10 mouse cellular contexts compared by ENCODE assay signal in the genomic region with DNA sequence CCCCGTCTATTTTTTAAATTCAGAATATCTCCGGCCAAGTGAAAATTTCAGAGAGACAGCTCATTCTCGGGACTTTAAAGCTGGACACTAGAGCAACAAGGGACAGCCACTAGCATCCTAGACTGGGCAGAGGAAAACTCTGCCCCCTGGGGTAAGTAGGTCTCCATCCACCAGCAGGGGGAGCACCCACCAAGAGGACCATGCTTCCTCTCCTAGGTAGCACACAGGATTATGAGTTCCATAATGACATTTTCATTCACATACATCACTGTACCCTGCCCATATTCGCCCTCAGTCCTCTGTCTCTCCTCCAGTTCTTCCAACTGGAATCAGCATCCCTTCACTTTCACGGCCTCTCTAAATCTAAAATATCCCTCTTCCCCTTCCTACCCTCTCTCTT. TPM values are rescaled to one million over a fixed set of nuclear protein-coding genes. Genes with fewer than 3 reads are reported as not detected.
DNase-seq lines count a peak whose midpoint lies in the region; ATAC-seq and TF ChIP-seq lines count a peak whose summit lies in the region.
"Had no signal": no experiment of that assay in that cellular context is flagged by ENCODE, and none has a peak within 500 bp of the region (broad histone marks: within the 10 kb centered on the region; RNA-seq: fewer than 3 reads in every experiment).

No protein-coding gene starts in this region.

- no peaks in the 10 kb centered on the region for H3K79me2 ChIP-seq in liver, adult 2 months (ENCODE audit: control insufficient read depth, insufficient read depth, low read length)

- H3K4me3 ChIP-seq in hindbrain, embryonic 11.5 days (ENCODE audit: low read depth, low read length) = no peak overlapping the region
- H3K4me3 ChIP-seq in hindbrain, embryonic 16.5 days (ENCODE audit: low read length) = no peak overlapping the region
- no peak overlapping the region for H3K4me3 ChIP-seq in E14TG2a.4 (replicated peaks; ENCODE audit: low read length)
- H3K4me3 ChIP-seq in liver, adult 2 months (ENCODE audit: insufficient read depth, low read depth, low read length) = no peak overlapping the region
- H3K4me3 ChIP-seq in forebrain, embryonic 13.5 days = no peak overlapping the region
- H3K4me3 ChIP-seq: embryonic facial prominence, embryonic 13.5 days; limb, embryonic 13.5 days had no signal

- peak; percentile 41 for DNase-seq in hindbrain, embryonic 11.5 days (ENCODE audit: low spot score)
- DNase-seq in 3T3-L1 (ENCODE audit: low read depth, low spot score) = peak; percentile 57
- DNase-seq in c-Kit-positive CD71-positive TER-119-positive erythroid progenitor cells, embryonic 14.5 days (ENCODE audit: low spot score) = peak; percentile 28
- peak; percentile 5 for DNase-seq in liver, adult 2 months (ENCODE audit: extremely low read depth, low read depth, low spot score)
- peak; percentile 31 to 73 for DNase-seq in spleen, postnatal 4 days (ENCODE audit: low spot score in 2 of 2)

- no peaks in the 10 kb centered on the region for H3K9me3 ChIP-seq in hindbrain, embryonic 11.5 days (ENCODE audit: control insufficient read depth, low read length)
- no peaks in the 10 kb centered on the region for H3K9me3 ChIP-seq in hindbrain, embryonic 16.5 days (ENCODE audit: control insufficient read depth, low read length)
- H3K9me3 ChIP-seq in E14TG2a.4 (ENCODE audit: low read length) = peaks cover 7% of the 10 kb centered on the region; the same call in 1 of the 2 replicates
- H3K9me3 ChIP-seq in forebrain, embryonic 13.5 days (replicated peaks) = no peaks in the 10 kb centered on the region
- H3K9me3 ChIP-seq: limb, embryonic 13.5 days had no signal

- no peak for ATAC-seq in hindbrain, embryonic 11.5 days (ENCODE audit: low FRiP score)
- no peak for ATAC-seq in hindbrain, embryonic 16.5 days
- ATAC-seq in forebrain, embryonic 13.5 days = no peak

- TF ChIP-seq CTCF in E14TG2a.4 (conservative IDR thresholded peaks at IDR 0.05; ENCODE audit: low read length) = peak; percentile 71
- TF ChIP-seq CTCF in liver, adult 2 months (IDR thresholded peaks at IDR 0.05; ENCODE audit: low read depth, low read length) = peak; percentile 80

- TF ChIP-seq POLR2A in liver, adult 2 months (IDR thresholded peaks at IDR 0.05; ENCODE audit: extremely low read depth, insufficient read depth, low read length) = no peak

- no peak overlapping the region for H3K4me2 ChIP-seq in hindbrain, embryonic 11.5 days (replicated peaks; ENCODE audit: low read depth, low read length)
- H3K4me2 ChIP-seq in hindbrain, embryonic 16.5 days (ENCODE audit: low read length) = no peak overlapping the region
- H3K4me2 ChIP-seq in forebrain, embryonic 13.5 days = no peak overlapping the region
- H3K4me2 ChIP-seq: embryonic facial prominence, embryonic 13.5 days; limb, embryonic 13.5 days had no signal

- H3K27me3 ChIP-seq in hindbrain, embryonic 11.5 days (ENCODE audit: control insufficient read depth, insufficient read depth, low read length) = no peaks in the 10 kb centered on the region
- no peaks in the 10 kb centered on the region for H3K27me3 ChIP-seq in hindbrain, embryonic 16.5 days (replicated peaks; ENCODE audit: control insufficient read depth, insufficient read depth, low read length)
- no peaks in the 10 kb centered on the region for H3K27me3 ChIP-seq in E14TG2a.4 (ENCODE audit: insufficient read depth, low read length)
- no peaks in the 10 kb centered on the region for H3K27me3 ChIP-seq in liver, adult 2 months (ENCODE audit: control insufficient read depth, insufficient read depth, low read length)
- no peaks in the 10 kb centered on the region for H3K27me3 ChIP-seq in forebrain, embryonic 13.5 days
- H3K27me3 ChIP-seq: embryonic facial prominence, embryonic 13.5 days; limb, embryonic 13.5 days had no signal

- H3K36me3 ChIP-seq in hindbrain, embryonic 11.5 days (ENCODE audit: control insufficient read depth, insufficient read depth, low read length) = no peaks in the 10 kb centered on the region
- H3K36me3 ChIP-seq in hindbrain, embryonic 16.5 days (ENCODE audit: control insufficient read depth, insufficient read depth, low read length) = no peaks in the 10 kb centered on the region
- no peaks in the 10 kb centered on the region for H3K36me3 ChIP-seq in E14TG2a.4 (ENCODE audit: insufficient read depth, low read length)
- no peaks in the 10 kb centered on the region for H3K36me3 ChIP-seq in liver, adult 2 months (ENCODE audit: control insufficient read depth, insufficient read depth, low read length)
- no peaks in the 10 kb centered on the region for H3K36me3 ChIP-seq in forebrain, embryonic 13.5 days (ENCODE audit: poor library complexity, severe bottlenecking)
- H3K36me3 ChIP-seq: embryonic facial prominence, embryonic 13.5 days; limb, embryonic 13.5 days had no signal

- no peaks in the 10 kb centered on the region for H3K4me1 ChIP-seq in hindbrain, embryonic 11.5 days (replicated peaks; ENCODE audit: control insufficient read depth, insufficient read depth, low read length)
- H3K4me1 ChIP-seq in hindbrain, embryonic 16.5 days (ENCODE audit: control insufficient read depth, insufficient read depth, low read depth, low read length) = peaks cover 2% of the 10 kb centered on the region; the same call in 1 of the 2 replicates
- H3K4me1 ChIP-seq in E14TG2a.4 (replicated peaks; ENCODE audit: low read depth, low read length) = no peaks in the 10 kb centered on the region
- H3K4me1 ChIP-seq in liver, adult 2 months (ENCODE audit: control insufficient read depth, insufficient read depth, low read length) = no peaks in the 10 kb centered on the region
- H3K4me1 ChIP-seq in forebrain, embryonic 13.5 days = peaks cover 8% of the 10 kb centered on the region

- 78% methylated on average over 5 of the region's 5 CpGs for WGBS in hindbrain, embryonic 11.5 days
- 83% methylated on average over 5 of the region's 5 CpGs for WGBS in hindbrain, embryonic 16.5 days
- 65% methylated on average over 5 of the region's 5 CpGs for WGBS in liver, adult 2 months
- 81% methylated on average over 5 of the region's 5 CpGs for WGBS in forebrain, embryonic 13.5 days

- no peak overlapping the region for H3K27ac ChIP-seq in hindbrain, embryonic 11.5 days (ENCODE audit: low read depth, low read length)
- H3K27ac ChIP-seq in hindbrain, embryonic 16.5 days (ENCODE audit: low read depth, low read length) = no peak overlapping the region
- H3K27ac ChIP-seq in liver, adult 2 months (replicated peaks; ENCODE audit: insufficient read depth, low read depth, low read length) = no peak overlapping the region
- no peak overlapping the region for H3K27ac ChIP-seq in forebrain, embryonic 13.5 days
- H3K27ac ChIP-seq: embryonic facial prominence, embryonic 13.5 days; limb, embryonic 13.5 days had no signal

- H3K9ac ChIP-seq in hindbrain, embryonic 11.5 days (ENCODE audit: low read depth, low read length) = no peak overlapping the region
- H3K9ac ChIP-seq in hindbrain, embryonic 16.5 days (ENCODE audit: low read depth, low read length) = no peak overlapping the region
- no peak overlapping the region for H3K9ac ChIP-seq in liver, adult 2 months (ENCODE audit: low read depth, low read length)
- H3K9ac ChIP-seq in forebrain, embryonic 13.5 days = no peak overlapping the region
- H3K9ac ChIP-seq: embryonic facial prominence, embryonic 13.5 days; limb, embryonic 13.5 days had no signal

RNA-seq across cellular contexts. Expression of a gene that starts 45.4 kb away (rescaled TPM):
- 10.8 and 10.9 TPM in 2 replicates for polyA plus RNA-seq in hindbrain, embryonic 11.5 days (2014; fragmentation: Nextera tagmentation; extraction: Ambion mirVana)
- 10.6 and 11.8 TPM in 2 replicates for polyA plus RNA-seq in hindbrain, embryonic 16.5 days (2015; fragmentation: Nextera tagmentation; extraction: Ambion mirVana)
- 2.1 and 2.5 TPM in 2 replicates for total RNA-seq in liver, adult 2 months (2014; rRNA removed)
- 2.7 and 4.1 TPM in 2 replicates for polyA plus RNA-seq in liver, adult 2 months (2012; rRNA removed)
- polyA plus RNA-seq in forebrain, embryonic 13.5 days (2015; fragmentation: Nextera tagmentation; extraction: Ambion mirVana) = 12.7 and 13.1 TPM in 2 replicates

Comparison
In these comparisons a context has a peak if more than half of its experiments do, and no peak if none do; other contexts are left out.
1. DNase-seq: peak in every context shown above with its lines; median percentile 57 in 3T3-L1; 52 in spleen, postnatal 4 days; 41 in hindbrain, embryonic 11.5 days; 28 in c-Kit-positive CD71-positive TER-119-positive erythroid progenitor cells, embryonic 14.5 days; 5 in liver, adult 2 months.